Mouse (Mus musculus): Measurements from ENCODE around the gene Parp11. TPM values are rescaled to one million over a fixed set of nuclear protein-coding genes. Genes with fewer than 3 reads are reported as not detected.

Gene Parp11
- polyA plus RNA-seq (2015; fragmentation: Nextera tagmentation; extraction: Ambion mirVana) = 65.1 and 72.6 TPM in 2 replicates

DNA sequence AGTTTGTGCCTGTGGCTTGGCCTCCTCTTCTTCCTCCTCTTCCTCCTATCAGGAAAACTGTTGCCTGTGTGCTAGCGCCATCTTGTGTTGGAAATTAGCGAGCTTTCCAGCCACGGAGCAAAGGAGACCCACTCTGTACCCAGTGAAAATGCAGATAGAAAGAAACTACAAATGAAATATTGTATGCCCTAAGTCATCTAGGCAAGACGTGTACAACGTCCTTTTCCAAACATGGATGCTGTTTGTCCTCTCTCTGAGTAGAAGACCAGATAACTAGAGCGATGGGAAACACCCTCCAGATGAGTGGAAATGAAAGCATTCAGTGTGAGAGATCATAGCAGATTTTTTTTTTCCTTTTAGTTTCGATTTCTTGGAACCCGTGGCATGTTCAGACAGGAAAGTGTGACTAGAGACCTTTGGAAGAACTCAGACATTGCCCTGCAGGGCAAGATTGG, at the start of gene Parp11:
Gene Parp11, plus strand, starts transcription at position 405 of the 455 bp plus-strand sequence.
- H3K9ac ChIP-seq (replicated peaks) = no peak within 1 kb of the TSS
- no peak within 1 kb of the TSS for H3K4me2 ChIP-seq
- no peaks in the 10 kb centered on the region for H3K36me3 ChIP-seq
- peaks cover 6% of the 10 kb centered on the region for H3K4me1 ChIP-seq
- 17% methylated on average over 8 of the region's 8 CpGs for WGBS
- H3K27me3 ChIP-seq (replicated peaks) = no peaks in the 10 kb centered on the region; the same call in 1 of the 2 replicates
- no peaks in the 10 kb centered on the region for H3K9me3 ChIP-seq (replicated peaks)
- H3K4me3 ChIP-seq (replicated peaks) = no peak within 1 kb of the TSS
- H3K27ac ChIP-seq (replicated peaks) = no peak within 1 kb of the TSS
- no peak for ATAC-seq (ENCODE audit: low FRiP score)

DNA sequence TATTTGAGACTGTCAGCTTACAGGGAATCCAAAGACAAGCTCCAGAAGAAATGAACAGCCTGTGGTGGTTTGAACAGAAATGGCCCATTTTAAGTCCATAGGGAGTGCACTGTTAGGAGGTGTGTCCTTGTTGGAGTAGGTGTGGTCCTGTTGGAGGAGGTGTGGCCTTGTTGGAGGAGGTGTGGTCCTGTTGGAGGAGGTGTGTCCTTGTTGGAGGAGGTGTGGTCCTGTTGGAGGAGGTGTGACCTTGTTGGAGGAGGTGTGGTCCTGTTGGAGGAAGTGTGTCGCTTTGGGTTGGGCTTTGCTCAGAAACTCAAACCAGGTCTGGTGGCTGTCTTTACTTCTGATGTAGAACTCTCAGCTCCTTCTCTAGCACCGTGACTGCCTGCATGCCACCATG, 48.6 kb upstream of the Parp11 start:
- no peaks in the 10 kb centered on the region for H3K36me3 ChIP-seq
- no peak overlapping the region for H3K9ac ChIP-seq (replicated peaks)
- no peaks in the 10 kb centered on the region for H3K9me3 ChIP-seq (replicated peaks)
- 47% methylated on average over 2 of the region's 2 CpGs for WGBS
- no peaks in the 10 kb centered on the region for H3K27me3 ChIP-seq (replicated peaks)
- H3K4me3 ChIP-seq (replicated peaks) = no peak overlapping the region
- H3K4me2 ChIP-seq = no peak overlapping the region
- no peak overlapping the region for H3K27ac ChIP-seq (replicated peaks)
- ATAC-seq (ENCODE audit: low FRiP score) = no peak
- H3K4me1 ChIP-seq = peaks cover 5% of the 10 kb centered on the region

GRCm38 (mm10) chr6:127401419-127401818, 45.2 kb upstream of the Parp11 start:
- WGBS = 58% methylated on average over 3 of the region's 3 CpGs
- H3K4me3 ChIP-seq (replicated peaks) = no peak overlapping the region
- peaks cover 22% of the 10 kb centered on the region; the same call in 1 of the 2 replicates for H3K4me1 ChIP-seq
- H3K27ac ChIP-seq (replicated peaks) = no peak overlapping the region
- no peak overlapping the region for H3K9ac ChIP-seq (replicated peaks)
- H3K27me3 ChIP-seq (replicated peaks) = no peaks in the 10 kb centered on the region
- ATAC-seq (ENCODE audit: low FRiP score) = no peak
- H3K36me3 ChIP-seq = no peaks in the 10 kb centered on the region
- no peak overlapping the region for H3K4me2 ChIP-seq
- H3K9me3 ChIP-seq (replicated peaks) = no peaks in the 10 kb centered on the region

GRCm38 (mm10) chr6:127404070-127404810, 42.4 kb upstream of the Parp11 start:
- no peak overlapping the region for H3K4me3 ChIP-seq (replicated peaks)
- WGBS = 22% methylated on average over 13 of the region's 13 CpGs
- no peaks in the 10 kb centered on the region for H3K9me3 ChIP-seq (replicated peaks)
- no peaks in the 10 kb centered on the region for H3K36me3 ChIP-seq
- peak; percentile 91 for ATAC-seq (ENCODE audit: low FRiP score)
- 0 out of 2 replicates have a peak overlapping the region, but pooled peaks have one; percentile 6 for H3K27ac ChIP-seq (replicated peaks)
- H3K4me1 ChIP-seq = peaks cover 22% of the 10 kb centered on the region; the same call in 1 of the 2 replicates
- no peaks in the 10 kb centered on the region for H3K27me3 ChIP-seq (replicated peaks)
- no peak overlapping the region for H3K4me2 ChIP-seq
- no peak overlapping the region for H3K9ac ChIP-seq (replicated peaks)

GRCm38 (mm10) chr6:127405682-127406081, 41.0 kb upstream of the Parp11 start:
- H3K27me3 ChIP-seq (replicated peaks) = no peaks in the 10 kb centered on the region
- H3K4me2 ChIP-seq = no peak overlapping the region
- H3K4me1 ChIP-seq = peaks cover 22% of the 10 kb centered on the region; the same call in 1 of the 2 replicates
- H3K9ac ChIP-seq (replicated peaks) = no peak overlapping the region
- ATAC-seq (ENCODE audit: low FRiP score) = peak; percentile 56; the same call in 1 of the 2 replicates
- no peaks in the 10 kb centered on the region for H3K36me3 ChIP-seq
- 11% methylated on average over 7 of the region's 7 CpGs for WGBS
- no peak overlapping the region for H3K4me3 ChIP-seq (replicated peaks)
- H3K9me3 ChIP-seq (replicated peaks) = no peaks in the 10 kb centered on the region
- H3K27ac ChIP-seq (replicated peaks) = no peak overlapping the region

DNA sequence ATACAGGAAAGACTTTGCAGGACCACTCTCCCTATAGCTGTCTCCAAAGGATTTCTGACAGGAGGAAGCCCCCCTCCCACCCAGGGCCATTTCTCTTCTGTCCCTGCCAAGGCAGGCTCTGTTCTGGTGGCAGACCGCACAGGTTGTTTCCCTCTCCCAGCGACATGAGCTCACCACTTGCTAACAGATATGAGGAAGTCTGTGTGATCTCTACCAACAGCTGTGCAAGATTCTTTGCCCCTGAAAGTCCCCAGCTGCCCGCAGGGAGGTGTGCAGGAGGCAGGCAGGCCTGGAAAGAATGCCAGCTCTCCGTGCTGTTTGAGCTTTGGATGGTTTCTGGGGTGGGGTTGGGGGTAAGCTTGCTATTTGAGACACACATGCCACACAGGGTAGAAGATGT, 38.9 kb upstream of the Parp11 start:
- H3K36me3 ChIP-seq = no peaks in the 10 kb centered on the region
- ATAC-seq (ENCODE audit: low FRiP score) = no peak
- peaks cover 22% of the 10 kb centered on the region; the same call in 1 of the 2 replicates for H3K4me1 ChIP-seq
- no peak overlapping the region for H3K4me3 ChIP-seq (replicated peaks)
- H3K27me3 ChIP-seq (replicated peaks) = no peaks in the 10 kb centered on the region
- H3K27ac ChIP-seq (replicated peaks) = no peak overlapping the region
- H3K9ac ChIP-seq (replicated peaks) = no peak overlapping the region
- WGBS = 27% methylated on average over 4 of the region's 4 CpGs
- H3K4me2 ChIP-seq = no peak overlapping the region
- H3K9me3 ChIP-seq (replicated peaks) = no peaks in the 10 kb centered on the region

GRCm38 (mm10) chr6:127417525-127418184, 29.0 kb upstream of the Parp11 start:
- 27% methylated on average over 12 of the region's 12 CpGs for WGBS

DNA sequence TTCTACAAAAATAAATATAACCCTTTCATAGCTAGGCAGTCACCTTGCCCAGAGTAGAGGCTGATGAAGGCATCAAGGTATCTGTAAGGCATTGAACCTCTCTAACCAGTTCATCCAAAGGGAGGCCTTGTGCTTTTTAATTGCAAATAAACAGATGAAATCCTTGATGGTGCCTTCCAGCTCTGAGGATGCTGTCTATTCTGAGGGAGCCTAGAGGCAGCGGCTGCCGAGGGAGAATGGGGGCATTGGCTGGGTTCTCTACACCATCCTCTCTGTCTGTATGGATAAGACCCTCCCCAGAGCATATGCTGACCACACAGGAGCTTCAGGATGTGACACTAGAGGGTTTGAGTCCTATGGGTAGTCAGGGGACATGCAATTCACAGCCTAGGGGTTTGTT, 28.3 kb upstream of the Parp11 start:
- WGBS = 70% methylated on average over 2 of the region's 2 CpGs
- H3K4me1 ChIP-seq = no peaks in the 10 kb centered on the region
- H3K9ac ChIP-seq (replicated peaks) = no peak overlapping the region
- H3K36me3 ChIP-seq = no peaks in the 10 kb centered on the region
- no peaks in the 10 kb centered on the region for H3K9me3 ChIP-seq (replicated peaks)
- H3K4me2 ChIP-seq = no peak overlapping the region
- H3K4me3 ChIP-seq (replicated peaks) = no peak overlapping the region
- no peak overlapping the region for H3K27ac ChIP-seq (replicated peaks)
- no peak for ATAC-seq (ENCODE audit: low FRiP score)
- H3K27me3 ChIP-seq (replicated peaks) = no peaks in the 10 kb centered on the region

More at GRCm38 (mm10) chr6:127417525-127418184, 29.0 kb upstream of the Parp11 start:
- Histone ChIP-seq H3K4me1 (no peaks in the 10 kb centered on the region), H3K36me3 (no peaks in the 10 kb centered on the region), H3K9ac (replicated peaks) (no peak overlapping the region), H3K9me3 (replicated peaks) (no peaks in the 10 kb centered on the region), H3K27ac (replicated peaks) (no peak overlapping the region), H3K27me3 (replicated peaks) (no peaks in the 10 kb centered on the region), H3K4me3 (replicated peaks) (no peak overlapping the region), H3K4me2 (no peak overlapping the region)
- no peak for ATAC-seq (ENCODE audit: low FRiP score)

DNA sequence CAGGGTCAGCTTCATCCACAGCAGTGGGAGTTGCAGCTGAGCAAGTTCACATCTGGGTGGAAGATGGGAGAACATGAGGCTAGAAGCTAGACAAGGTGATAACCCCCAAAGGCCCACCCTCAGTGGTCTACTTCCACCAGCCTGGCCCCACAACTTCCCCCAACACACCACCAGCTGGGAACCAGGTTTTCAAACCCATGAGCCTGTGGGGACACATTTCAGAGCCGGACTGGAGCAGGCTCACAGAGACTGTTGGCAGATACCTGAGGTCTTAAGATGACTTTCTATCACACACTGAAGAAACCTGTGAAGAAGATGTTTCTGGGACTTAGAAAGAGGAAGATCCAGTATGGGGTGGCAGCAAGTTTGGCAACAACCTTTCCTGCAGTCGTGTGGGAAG, 26.5 kb upstream of the Parp11 start:
- Histone ChIP-seq H3K27ac (replicated peaks) (no peak overlapping the region), H3K9me3 (replicated peaks) (no peaks in the 10 kb centered on the region), H3K36me3 (no peaks in the 10 kb centered on the region), H3K4me3 (replicated peaks) (no peak overlapping the region), H3K4me1 (no peaks in the 10 kb centered on the region), H3K4me2 (no peak overlapping the region), H3K27me3 (replicated peaks) (no peaks in the 10 kb centered on the region), H3K9ac (replicated peaks) (no peak overlapping the region)
- ATAC-seq (ENCODE audit: low FRiP score) = no peak
- 72% methylated on average over 2 of the region's 2 CpGs for WGBS

GRCm38 (mm10) chr6:127425095-127425494, 21.5 kb upstream of the Parp11 start:
- Histone ChIP-seq H3K4me2 (no peak overlapping the region), H3K9me3 (replicated peaks) (no peaks in the 10 kb centered on the region), H3K36me3 (no peaks in the 10 kb centered on the region), H3K9ac (replicated peaks) (no peak overlapping the region), H3K4me3 (replicated peaks) (no peak overlapping the region), H3K4me1 (no peaks in the 10 kb centered on the region), H3K27ac (replicated peaks) (no peak overlapping the region), H3K27me3 (replicated peaks) (no peaks in the 10 kb centered on the region)
- 78% methylated on average over 5 of the region's 5 CpGs for WGBS
- ATAC-seq (ENCODE audit: low FRiP score) = no peak

GRCm38 (mm10) chr6:127430716-127431115, 15.9 kb upstream of the Parp11 start:
- no peak overlapping the region for H3K9ac ChIP-seq (replicated peaks)
- 87% methylated on average over 7 of the region's 7 CpGs for WGBS
- no peak overlapping the region for H3K4me2 ChIP-seq
- no peak for ATAC-seq (ENCODE audit: low FRiP score)
- H3K27me3 ChIP-seq (replicated peaks) = no peaks in the 10 kb centered on the region
- H3K4me1 ChIP-seq = no peaks in the 10 kb centered on the region
- no peak overlapping the region for H3K27ac ChIP-seq (replicated peaks)
- no peaks in the 10 kb centered on the region for H3K9me3 ChIP-seq (replicated peaks)
- H3K4me3 ChIP-seq (replicated peaks) = no peak overlapping the region
- no peaks in the 10 kb centered on the region for H3K36me3 ChIP-seq

Measured in neural tube, embryonic 15.5 days (tissue).